Mouse (Mus musculus): Measurements from ENCODE around the gene Cox16.
"Not testable (repeated sequence)": the region's sequence is repeated elsewhere in the genome, so short reads cannot be mapped to it uniquely, and the experiment has no call there.

Gene Cox16

DNA sequence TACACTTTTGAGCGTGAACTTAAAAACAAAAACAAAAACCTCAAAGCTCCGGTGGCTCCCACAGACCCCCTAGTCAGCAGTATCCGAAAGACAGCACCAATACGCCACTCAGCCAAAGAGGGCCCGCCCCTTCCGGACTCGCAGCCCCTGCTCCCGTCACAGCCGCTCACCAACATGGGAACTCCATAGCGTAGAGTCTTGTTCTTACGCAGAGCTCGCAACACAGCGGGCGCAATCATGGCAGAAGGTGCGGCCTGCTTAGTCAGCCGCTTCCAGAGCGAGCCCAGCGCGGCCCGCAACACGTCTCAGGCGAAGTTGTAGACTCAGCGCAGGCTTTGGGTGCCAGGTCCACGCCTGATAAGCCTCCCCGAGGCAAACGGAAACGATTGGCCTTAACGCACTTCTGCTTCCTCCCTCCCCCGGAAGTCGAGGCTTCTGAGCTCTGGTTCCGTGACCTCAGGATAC is at the start of gene Cox16:
Cox16 (minus strand) TSS at position 401 of the 465 bp plus-strand sequence.
- peak; percentile 91 for DNase-seq (ENCODE audit: low spot score)

- no peak for DNase-seq (ENCODE audit: low spot score)
Observed at GRCm38 (mm10) chr12:81533029-81533419, 48.1 kb upstream of the Cox16 start.

DNA sequence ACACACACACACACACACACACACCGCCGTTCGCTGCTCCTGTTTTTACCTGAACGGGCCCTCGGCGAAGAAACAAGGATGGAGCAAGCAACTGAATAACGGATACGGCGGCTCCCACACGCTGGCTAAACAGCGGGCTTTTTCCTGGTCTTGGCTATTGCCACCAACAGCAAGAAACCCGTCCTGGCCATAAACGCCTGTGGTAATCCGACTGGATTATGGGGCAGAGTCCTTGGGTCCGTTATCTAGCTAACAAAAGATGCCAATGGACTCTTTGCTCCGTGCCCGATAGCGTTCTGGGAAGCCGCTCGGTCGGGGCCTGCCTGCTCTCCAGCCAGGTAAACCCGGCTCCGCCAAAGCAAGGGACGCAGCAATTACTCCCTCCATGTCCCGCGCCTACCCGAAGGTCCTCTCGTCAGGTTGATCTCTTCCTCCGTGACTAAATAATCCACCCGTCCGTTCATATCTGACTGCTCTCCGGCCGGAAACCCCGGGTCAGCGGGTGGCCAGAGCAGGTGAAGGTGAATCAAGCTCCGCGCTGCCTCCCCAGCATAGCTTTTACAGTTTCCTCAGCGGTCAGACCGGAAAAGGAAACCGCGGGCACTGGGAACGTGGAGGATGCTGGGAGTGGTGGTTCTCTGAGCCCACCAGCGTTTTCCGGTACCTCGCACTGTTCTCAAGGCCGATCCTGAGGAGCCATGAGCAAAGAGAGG is 47.5 kb upstream of the Cox16 start, which contains the start of the genes Gm20498 and Synj2bp:
Gm20498 (minus strand) TSS at position 590 of the 713 bp plus-strand sequence.
Synj2bp (minus strand) TSS at position 596 of the 713 bp plus-strand sequence.
- peak; percentile 84 for DNase-seq (ENCODE audit: low spot score)

- DNase-seq (ENCODE audit: low spot score): not testable (repeated sequence)
Observed at GRCm38 (mm10) chr12:81530587-81530986, 45.7 kb upstream of the Cox16 start.

GRCm38 (mm10) chr12:81496906-81497305 is 12.0 kb upstream of the Cox16 start:
- not testable (repeated sequence) for DNase-seq (ENCODE audit: low spot score)

- DNase-seq (ENCODE audit: low spot score): no peak
Observed at GRCm38 (mm10) chr12:81490491-81490890, 5.6 kb upstream of the Cox16 start.

GRCm38 (mm10) chr12:81485311-81485710 is 384 bp upstream of the Cox16 start:
- DNase-seq (ENCODE audit: low spot score): no peak

- DNase-seq (ENCODE audit: low spot score): no peak
Observed at GRCm38 (mm10) chr12:81484212-81484611, 715 bp downstream of the Cox16 start.

DNA sequence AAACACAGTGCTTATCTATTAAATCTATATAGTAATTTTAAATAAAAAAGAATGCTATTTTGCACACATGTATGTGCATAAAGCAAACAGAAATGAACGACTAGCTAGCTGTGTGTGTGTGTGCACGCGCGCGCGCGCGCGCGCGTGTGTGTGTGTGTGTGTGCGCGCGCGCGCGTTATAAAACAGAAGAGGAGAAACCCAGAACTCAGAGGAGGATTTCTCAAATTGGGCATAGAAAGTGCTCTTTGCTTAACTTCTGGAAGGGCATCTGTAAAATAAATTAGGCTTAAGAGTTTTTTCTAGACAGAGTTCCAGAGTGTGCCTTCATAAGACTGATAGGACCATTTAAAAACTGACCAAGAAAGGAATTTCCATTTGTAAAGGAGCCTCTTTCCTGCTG is 1.3 kb downstream of the Cox16 start:
- peak; percentile 31 for DNase-seq (ENCODE audit: low spot score)

DNA sequence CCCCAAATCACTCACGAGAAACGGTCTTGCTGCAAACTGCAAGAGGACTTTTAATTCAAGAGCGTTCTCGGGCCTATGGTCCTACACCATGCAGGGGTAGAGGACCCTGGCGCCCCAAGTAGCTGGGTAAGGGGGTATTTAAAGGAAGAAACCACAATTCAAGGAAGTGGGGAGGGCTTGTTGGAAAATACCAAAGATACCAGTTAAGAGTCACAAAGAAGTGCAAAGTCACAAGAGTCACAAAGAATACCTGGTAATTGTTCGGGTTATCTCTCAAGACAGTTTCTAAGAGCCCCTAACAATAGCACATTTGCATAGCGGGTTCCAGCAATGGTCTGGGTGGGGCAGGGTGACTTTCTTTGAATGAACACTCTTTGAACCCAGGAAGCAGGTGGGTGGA is 25.9 kb downstream of the Cox16 start:
- not testable (repeated sequence) for DNase-seq (ENCODE audit: low spot score)

DNA sequence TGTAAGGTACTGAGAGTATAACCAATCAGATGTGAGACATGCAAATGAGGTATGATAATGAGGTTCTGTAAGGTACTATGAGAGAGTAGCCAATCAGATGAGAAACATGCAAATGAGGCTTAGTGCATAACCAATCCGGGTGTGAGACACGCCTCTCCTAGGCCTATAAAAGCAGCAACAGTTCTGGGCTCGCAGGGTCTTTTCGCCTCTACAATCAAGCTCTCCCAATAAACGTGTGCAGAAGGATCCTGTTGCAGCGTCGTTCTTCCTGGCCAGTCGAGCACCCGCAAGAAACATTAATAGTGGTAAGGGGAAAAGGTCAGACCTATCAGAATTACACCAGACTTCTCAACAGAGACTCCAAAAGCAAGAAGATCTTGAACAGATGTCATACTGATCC is 45.9 kb downstream of the Cox16 start:
- not testable (repeated sequence) for DNase-seq (ENCODE audit: low spot score)

DNA sequence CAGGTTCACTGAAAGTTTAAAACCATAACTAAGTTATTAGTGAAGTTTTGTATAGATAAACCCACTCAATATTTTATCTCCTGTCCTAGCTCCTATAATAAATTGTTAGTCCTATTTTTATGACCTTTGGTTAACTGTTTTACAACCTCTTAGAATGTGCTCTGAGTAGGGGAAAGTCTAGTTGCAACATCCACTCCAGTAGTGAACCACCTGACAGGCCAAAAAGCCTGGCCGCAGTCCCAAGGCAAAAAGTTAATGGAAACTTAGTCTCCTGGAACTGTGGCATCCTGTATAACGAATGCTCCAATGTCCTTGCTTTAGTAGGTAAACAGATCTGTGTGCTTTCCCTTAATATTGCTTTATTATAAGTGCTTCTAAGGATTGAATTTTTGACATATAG is 50.1 kb downstream of the Cox16 start:
- peak; percentile 70 for DNase-seq (ENCODE audit: low spot score)

- DNase-seq (ENCODE audit: low spot score): no peak
Observed at GRCm38 (mm10) chr12:81421846-81422245, 63.1 kb downstream of the Cox16 start, which contains the start of gene Adam4. Gene Adam4 (minus strand): TSS chr12:81421946.

DNA sequence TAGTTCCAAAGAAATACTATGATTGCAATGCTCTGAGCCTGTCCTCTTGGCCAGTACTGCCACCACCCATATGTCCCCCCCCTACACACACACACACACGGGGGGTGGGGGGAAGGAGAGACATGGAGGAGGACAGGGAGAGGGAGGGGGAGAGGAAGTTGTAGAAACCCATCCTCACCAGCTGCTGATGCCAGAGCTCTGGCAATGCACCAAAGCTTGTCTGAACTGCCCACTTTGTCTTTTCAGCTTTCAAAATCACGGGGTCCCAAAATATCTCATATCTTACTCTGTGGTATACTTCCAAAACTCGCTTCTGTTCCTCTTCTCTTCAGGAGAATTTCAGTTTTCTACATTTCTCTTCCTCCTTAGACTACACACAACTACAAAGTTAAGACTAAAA is 71.7 kb downstream of the Cox16 start:
- no peak for DNase-seq (ENCODE audit: low spot score)

DNA sequence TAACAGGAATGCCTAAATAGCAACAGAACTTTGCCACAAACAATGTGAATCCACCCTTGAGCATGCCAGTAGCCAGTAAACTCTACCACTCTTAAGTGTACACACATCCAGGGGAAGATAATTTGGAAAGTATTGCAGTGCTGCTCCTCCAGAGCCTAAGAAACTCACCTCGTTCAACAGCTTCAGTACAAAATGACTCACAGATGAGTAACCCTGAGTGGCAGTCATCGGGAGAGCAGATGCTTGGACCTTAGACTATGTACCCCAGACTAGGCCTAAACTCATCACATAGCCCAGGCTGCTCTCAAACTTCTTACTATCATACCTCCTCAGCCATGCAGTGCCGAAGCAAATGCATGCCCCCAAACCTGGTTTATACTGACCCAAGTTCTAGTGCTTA is 76.0 kb downstream of the Cox16 start:
- no peak for DNase-seq (ENCODE audit: low spot score)

DNA sequence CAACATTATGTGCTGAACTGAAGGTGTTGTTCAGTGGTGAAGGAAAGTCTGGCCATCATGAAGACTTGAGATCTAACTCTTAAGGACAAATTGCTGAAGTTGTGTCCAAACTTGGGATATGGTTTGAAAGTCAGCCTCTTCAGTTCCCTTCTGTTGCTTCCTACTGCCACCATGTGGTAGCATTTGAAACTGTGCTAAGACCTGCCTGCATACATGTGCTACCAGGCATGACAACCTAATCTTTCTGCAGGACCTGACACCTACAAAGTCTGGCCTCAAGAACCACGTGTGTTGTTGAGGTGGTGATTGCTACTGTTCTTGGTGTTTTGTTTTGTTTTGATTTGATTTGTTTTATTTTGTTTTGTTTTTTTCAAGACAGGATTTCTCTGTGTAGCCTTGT is 82.7 kb downstream of the Cox16 start:
- DNase-seq (ENCODE audit: low spot score): peak; percentile 77

GRCm38 (mm10) chr12:81379364-81379763 is 105.6 kb downstream of the Cox16 start, which contains the start of gene Gm4787:
Gene Gm4787 (minus strand): TSS chr12:81379464.
- not testable (repeated sequence) for DNase-seq (ENCODE audit: low spot score)

- DNase-seq (ENCODE audit: low spot score): no peak
Observed at GRCm38 (mm10) chr12:81333841-81334240, 151.1 kb downstream of the Cox16 start.

GRCm38 (mm10) chr12:81332875-81333421 is 152.0 kb downstream of the Cox16 start, which contains the start of gene Slc8a3:
Gene Slc8a3 (minus strand): TSS chr12:81333180.
- DNase-seq (ENCODE audit: low spot score): no peak

DNA sequence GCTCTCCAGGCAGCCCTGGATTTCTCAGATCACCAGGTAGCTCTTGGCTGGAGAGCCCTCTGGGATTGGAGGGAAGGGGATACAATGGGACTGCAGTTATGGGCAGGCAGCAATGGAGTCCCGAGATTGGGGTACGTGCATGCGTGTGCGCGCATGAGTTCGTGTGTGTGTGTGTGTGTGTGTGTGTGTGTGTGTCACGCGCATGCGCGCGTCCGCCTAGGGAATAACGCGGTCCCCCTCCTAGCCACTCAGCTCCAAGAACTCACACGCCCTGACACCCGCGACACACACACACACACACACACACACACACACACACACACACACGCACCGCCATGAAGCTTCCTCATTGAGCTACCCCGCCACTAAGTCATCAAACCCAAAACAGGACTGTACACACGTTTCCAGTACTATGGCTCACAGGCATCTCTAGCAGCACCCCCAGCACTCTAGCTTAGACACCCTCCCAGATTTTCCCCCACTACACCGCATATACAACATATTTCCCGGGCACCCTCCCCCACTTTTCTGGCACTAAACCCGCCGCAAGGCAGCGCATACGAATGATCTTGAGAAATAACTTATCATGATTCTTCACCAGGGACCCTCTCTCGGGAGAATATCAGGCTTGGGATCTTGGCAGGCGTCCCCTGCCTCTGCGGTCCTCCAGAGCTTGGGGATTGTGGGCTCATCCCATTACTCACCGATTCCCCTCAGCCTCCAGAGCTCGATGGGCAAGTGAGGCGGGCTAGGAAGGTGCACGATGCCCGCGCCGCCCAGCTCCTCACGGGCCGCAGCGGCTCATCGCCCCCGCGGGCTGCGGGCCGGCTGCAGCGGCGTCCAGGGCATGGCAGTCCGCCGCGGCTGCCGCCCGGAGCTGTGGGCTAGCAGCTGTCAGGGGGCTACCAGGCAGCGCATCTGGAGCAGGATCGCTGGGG is 152.7 kb downstream of the Cox16 start:
- DNase-seq (ENCODE audit: low spot score): no peak

- DNase-seq (ENCODE audit: low spot score): no peak
Observed at GRCm38 (mm10) chr12:81331046-81331638, 153.8 kb downstream of the Cox16 start.

GRCm38 (mm10) chr12:81324991-81325390 is 159.9 kb downstream of the Cox16 start:
- no peak for DNase-seq (ENCODE audit: low spot score)
